Mouse (Mus musculus) naive thymus-derived CD4-positive, alpha-beta T cell, adult 2 months (primary cell): Measurements from ENCODE around the gene Fgd6.

Experiments
- DNase-seq: peaks from one replicate; pipeline ENCODE4 v3.0.0-alpha.2; 2011; ENCODE audit warnings: low read depth

Gene Fgd6

DNA sequence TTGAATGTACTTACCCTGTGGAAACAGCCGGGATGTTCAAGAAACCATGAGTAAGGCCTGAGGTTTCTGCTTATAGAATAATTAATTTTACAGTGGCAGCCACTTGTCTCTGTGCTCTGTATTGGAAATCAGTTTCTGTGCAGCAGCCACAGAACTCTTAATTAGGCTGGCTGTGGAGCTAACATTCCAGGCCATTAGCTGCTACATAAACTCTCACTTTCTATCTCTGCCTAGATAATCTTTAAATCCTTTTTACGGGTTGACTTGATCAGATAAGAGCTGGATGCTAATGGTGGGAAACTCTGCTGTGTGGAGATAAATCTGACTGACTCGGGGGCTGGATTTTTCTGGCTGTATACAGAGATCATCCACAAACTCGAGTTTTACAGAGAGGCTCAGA lies 147.4 kb downstream of the Fgd6 start:
- no peak for DNase-seq
